Mouse (Mus musculus) embryonic fibroblast, embryonic 13.5 days (primary cell): ENCODE measurements around the gene Gabrg3.

ENCODE experiments used
- CTCF ChIP-seq: IDR thresholded peaks from 2 replicates; pipeline ENCODE4 v1.5.1; 2011; ENCODE audit warnings: mild to moderate bottlenecking, control low read depth, low read length, moderate library complexity, borderline replicate concordance; ENCODE audit not compliant: insufficient read depth
- POLR2A ChIP-seq: IDR thresholded peaks from 2 replicates; pipeline ENCODE4 v1.6.1; 2011; ENCODE audit warnings: low read depth, mild to moderate bottlenecking, control low read depth, low read length, moderate library complexity

- TF ChIP-seq CTCF (no peak), POLR2A (no peak)
These were observed 34.1 kb upstream of the Gabrg3 start for GRCm38 (mm10) chr7:57421044-57421443.
